Mouse (Mus musculus) heart, postnatal 4 days (tissue): ENCODE results near the gene Apol10b. TPM values are rescaled to one million over a fixed set of nuclear protein-coding genes. Genes with fewer than 3 reads are reported as not detected.
"Not testable (repeated sequence)": the region's sequence is repeated elsewhere in the genome, so short reads cannot be mapped to it uniquely, and the experiment has no call there.

ENCODE experiments used
- DNase-seq: peaks from one replicate; pipeline ENCODE4 v3.0.0; 2021
- total RNA-seq, 2 experiments: library from RNA; stranded (reverse); gene quantifications; 2 replicates each; pipeline ENCODE4 v1.2.3; 2021

The Apol10b gene
- not detected for total RNA-seq

- DNase-seq, result no peak
These were observed at the start of gene Apol10b for GRCm38 (mm10) chr15:77595961-77596360. Gene Apol10b (minus strand): TSS chr15:77596125.

- DNase-seq, result not testable (repeated sequence)
These were observed 47.3 kb upstream of the Apol10b start, which contains the start of gene Apol11b for GRCm38 (mm10) chr15:77643176-77643575. Gene Apol11b (minus strand): TSS chr15:77643286.

- DNase-seq, result not testable (repeated sequence)
These were observed 33.9 kb upstream of the Apol10b start for GRCm38 (mm10) chr15:77629822-77630221.

- DNase-seq, result peak; percentile 15
These were observed 32.7 kb upstream of the Apol10b start for GRCm38 (mm10) chr15:77628647-77629046.

GRCm38 (mm10) chr15:77626471-77626870 is 30.5 kb upstream of the Apol10b start:
- not testable (repeated sequence) for DNase-seq

GRCm38 (mm10) chr15:77624710-77625109 is 28.8 kb upstream of the Apol10b start:
- no peak for DNase-seq

GRCm38 (mm10) chr15:77606069-77606468 is 10.1 kb upstream of the Apol10b start:
- no peak for DNase-seq

- no peak for DNase-seq
These were observed 3.0 kb upstream of the Apol10b start, which contains the start of gene Gm36245 for GRCm38 (mm10) chr15:77598958-77599357. Gene Gm36245 (plus strand): TSS chr15:77599258.

GRCm38 (mm10) chr15:77598429-77598828 is 2.5 kb upstream of the Apol10b start:
- no peak for DNase-seq

- DNase-seq, result no peak
These were observed 2.4 kb downstream of the Apol10b start for GRCm38 (mm10) chr15:77593557-77593956.

GRCm38 (mm10) chr15:77590881-77591280 is 5.0 kb downstream of the Apol10b start:
- no peak for DNase-seq

- DNase-seq, result no peak
These were observed 6.9 kb downstream of the Apol10b start for GRCm38 (mm10) chr15:77588981-77589380.

GRCm38 (mm10) chr15:77587026-77587425 is 8.9 kb downstream of the Apol10b start:
- peak; percentile 51 for DNase-seq

GRCm38 (mm10) chr15:77581681-77582080 is 14.2 kb downstream of the Apol10b start:
- DNase-seq, result peak; percentile 67

- no peak for DNase-seq
These were observed 16.6 kb downstream of the Apol10b start for GRCm38 (mm10) chr15:77579311-77579710.

GRCm38 (mm10) chr15:77578801-77579200 is 17.1 kb downstream of the Apol10b start:
- no peak for DNase-seq

- no peak for DNase-seq
These were observed 32.7 kb downstream of the Apol10b start for GRCm38 (mm10) chr15:77563219-77563618.

- DNase-seq, result no peak
These were observed 34.1 kb downstream of the Apol10b start, which contains the start of gene 1700025B11Rik for GRCm38 (mm10) chr15:77561792-77562191. Gene 1700025B11Rik (minus strand): TSS chr15:77561892.

GRCm38 (mm10) chr15:77539221-77539620 is 56.7 kb downstream of the Apol10b start:
- not testable (repeated sequence) for DNase-seq

Other genes starting within 250 kb of the Apol10b start
- gene Apol7a, start 197.0 kb downstream of the Apol10b start, total RNA-seq, result under 1 TPM in 1 of 2 experiments, not detected in 1; 0.12 TPM
- under 1 TPM; 0.21 to 0.23 TPM for gene Apol9a, start 185.0 kb downstream of the Apol10b start, total RNA-seq
- not detected for gene Apol7b, start 148.6 kb downstream of the Apol10b start, total RNA-seq
- not detected for gene Apol10a, start 119.1 kb downstream of the Apol10b start, total RNA-seq
- gene Apol11a, start 87.9 kb downstream of the Apol10b start, total RNA-seq, result not detected
- not detected for gene Apol7c, start 62.8 kb downstream of the Apol10b start, total RNA-seq
- not detected for gene 1700025B11Rik, start 34.2 kb downstream of the Apol10b start, total RNA-seq
- gene Gm36245, start 3.1 kb upstream of the Apol10b start, total RNA-seq, result not detected
- gene Apol11b, start 47.2 kb upstream of the Apol10b start, total RNA-seq, result under 1 TPM; 0.29 to 0.41 TPM
- gene Apol7e, start 102.7 kb upstream of the Apol10b start, total RNA-seq, result under 1 TPM in 1 of 2 experiments, not detected in 1; 0.12 TPM
- under 1 TPM in 1 of 2 experiments, not detected in 1; 0.41 TPM for gene Apol9b, start 132.9 kb upstream of the Apol10b start, total RNA-seq
- under 1 TPM; 0.17 to 0.38 TPM for gene Apol8, start 160.9 kb upstream of the Apol10b start, total RNA-seq
- 100 to 1,000 TPM; 219 to 228 TPM for gene Myh9, start 246.1 kb upstream of the Apol10b start, total RNA-seq